Mouse (Mus musculus) heart, postnatal 0 days (tissue): Measurements from ENCODE around the gene Ube2t. TPM values are rescaled to one million over a fixed set of nuclear protein-coding genes. Genes with fewer than 3 reads are reported as not detected.

ENCODE experiments used
- ATAC-seq: fragments of 200-750 bp; cut with Nextera tagmentation; 2 replicates; pipeline ENCODE4 v1.8.0; 2017; ENCODE audit warnings: low read depth, moderate number of reproducible peaks, moderate library complexity; ENCODE audit not compliant: insufficient read depth
- DNase-seq: peaks from one replicate; pipeline ENCODE4 v3.0.0-alpha.2; 2016; ENCODE audit warnings: low spot score
- H3K27ac ChIP-seq: fragments of 300-500 bp; sonication (generic); 2 replicates; pipeline ENCODE4 v1.5.1; 2014; ENCODE audit warnings: low read depth, mild to moderate bottlenecking
- H3K27me3 ChIP-seq: fragments of 300-500 bp; sonication (generic); 2 replicates; pipeline ENCODE4 v1.6.1; 2014; ENCODE audit warnings: low read length, mixed read lengths; ENCODE audit not compliant: control insufficient read depth, insufficient read depth
- H3K36me3 ChIP-seq: fragments of 300-500 bp; sonication (generic); replicated peaks from 2 replicates; pipeline ENCODE4 v1.6.1; 2014; ENCODE audit warnings: low read length, mixed read lengths; ENCODE audit not compliant: control insufficient read depth, insufficient read depth
- H3K4me1 ChIP-seq: fragments of 300-500 bp; sonication (generic); 2 replicates; pipeline ENCODE4 v1.6.1; 2014; ENCODE audit warnings: antibody characterized with exemption; ENCODE audit not compliant: control insufficient read depth, insufficient read depth
- H3K4me2 ChIP-seq: fragments of 300-500 bp; sonication (generic); 2 replicates; pipeline ENCODE4 v1.6.1; 2014; ENCODE audit warnings: low read depth, mild to moderate bottlenecking, low read length, moderate library complexity
- H3K4me3 ChIP-seq: fragments of 300-500 bp; sonication (generic); 2 replicates; pipeline ENCODE4 v1.5.1; 2014; ENCODE audit warnings: low read depth, low read length
- H3K9ac ChIP-seq: fragments of 300-500 bp; sonication (generic); replicated peaks from 2 replicates; pipeline ENCODE4 v1.6.1; 2014; ENCODE audit warnings: low read depth, low read length, mixed read lengths
- H3K9me3 ChIP-seq: fragments of 300-500 bp; sonication (generic); replicated peaks from 2 replicates; pipeline ENCODE4 v1.6.1; 2016; ENCODE audit warnings: low read length; ENCODE audit not compliant: control insufficient read depth
- CTCF ChIP-seq: IDR thresholded peaks from 2 replicates; pipeline ENCODE4 v1.5.1; 2016; ENCODE audit warnings: antibody characterized with exemption, control low read depth, low read depth
- EP300 ChIP-seq: IDR thresholded peaks from 2 replicates; pipeline ENCODE4 v1.6.1; 2016; ENCODE audit warnings: antibody characterized with exemption, low read depth
- WGBS: fragments of 180-500 bp; shearing (Covaris S2); extraction: QIAGEN DNeasy Blood & Tissue Kit; methylation state at CpG from one replicate; pipeline ENCODE4 v1.1.7; 2014; 5-methylcytosine and 5-hydroxymethylcytosine counted together
- polyA plus RNA-seq: library from polyadenylated mRNA; unstranded; fragments of >200 nt; fragmentation: Nextera tagmentation; extraction: Ambion mirVana; gene quantifications from 2 replicates; pipeline ENCODE4 v1.2.1, GENCODE M21; 2015
- total RNA-seq: library from RNA; depleted of rRNA; stranded (reverse); fragments of >200 nt; gene quantifications from 2 replicates; pipeline ENCODE4 v1.2.3, GENCODE M21; 2014; ENCODE audit warnings: low replicate concordance

The Ube2t gene
- total and polyA plus RNA-seq, 2 experiments from 2014 or later = 22.5 to 30.2 TPM

- WGBS = 71% methylated on average over 4 of the region's 4 CpGs
- Histone ChIP-seq H3K36me3 (no peaks in the 10 kb centered on the region), H3K9ac (no peak overlapping the region), H3K4me1 (no peaks in the 10 kb centered on the region), H3K27ac (no peak overlapping the region), H3K4me2 (no peak overlapping the region), H3K9me3 (no peaks in the 10 kb centered on the region), H3K27me3 (no peaks in the 10 kb centered on the region), H3K4me3 (no peak overlapping the region)
- TF ChIP-seq EP300 (no peak), CTCF (no peak)
- DNase-seq (no peak), ATAC-seq (no peak)
Observed at GRCm38 (mm10) chr1:134995437-134995836, 33.1 kb downstream of the Ube2t start.

GRCm38 (mm10) chr1:134995954-134996353 is 33.6 kb downstream of the Ube2t start:
- Histone ChIP-seq H3K4me2 (no peak overlapping the region), H3K36me3 (no peaks in the 10 kb centered on the region), H3K4me1 (no peaks in the 10 kb centered on the region), H3K9me3 (no peaks in the 10 kb centered on the region), H3K27me3 (no peaks in the 10 kb centered on the region), H3K27ac (no peak overlapping the region), H3K4me3 (no peak overlapping the region), H3K9ac (no peak overlapping the region)
- DNase-seq (no peak), ATAC-seq (no peak)
- WGBS = 17% methylated on average over 1 of the region's 1 CpGs
- no peak for TF ChIP-seq EP300
- no peak for TF ChIP-seq CTCF

GRCm38 (mm10) chr1:134996471-134996870 is 34.1 kb downstream of the Ube2t start:
- H3K4me2 ChIP-seq = no peak overlapping the region
- H3K4me3 ChIP-seq = no peak overlapping the region
- no peaks in the 10 kb centered on the region for H3K9me3 ChIP-seq
- H3K9ac ChIP-seq = no peak overlapping the region
- ATAC-seq = no peak
- H3K36me3 ChIP-seq = no peaks in the 10 kb centered on the region
- H3K27me3 ChIP-seq = no peaks in the 10 kb centered on the region
- WGBS = 90% methylated on average over 7 of the region's 7 CpGs
- no peaks in the 10 kb centered on the region for H3K4me1 ChIP-seq
- no peak overlapping the region for H3K27ac ChIP-seq
- no peak for TF ChIP-seq EP300
- no peak for TF ChIP-seq CTCF
- DNase-seq = no peak

GRCm38 (mm10) chr1:134997568-134997967 is 35.2 kb downstream of the Ube2t start:
- Histone ChIP-seq H3K27me3 (no peaks in the 10 kb centered on the region), H3K9ac (no peak overlapping the region), H3K4me3 (no peak overlapping the region), H3K36me3 (no peaks in the 10 kb centered on the region), H3K4me2 (no peak overlapping the region), H3K4me1 (no peaks in the 10 kb centered on the region), H3K9me3 (no peaks in the 10 kb centered on the region), H3K27ac (no peak overlapping the region)
- TF ChIP-seq EP300 = no peak
- TF ChIP-seq CTCF = no peak
- DNase-seq = no peak
- 80% methylated on average over 5 of the region's 5 CpGs for WGBS
- ATAC-seq = no peak

- no peaks in the 10 kb centered on the region for H3K36me3 ChIP-seq
- WGBS = 74% methylated on average over 8 of the region's 8 CpGs
- no peaks in the 10 kb centered on the region for H3K27me3 ChIP-seq
- H3K27ac ChIP-seq = no peak overlapping the region
- no peak overlapping the region for H3K9ac ChIP-seq
- ATAC-seq = no peak
- H3K9me3 ChIP-seq = no peaks in the 10 kb centered on the region
- no peaks in the 10 kb centered on the region for H3K4me1 ChIP-seq
- TF ChIP-seq CTCF (no peak), EP300 (no peak)
- DNase-seq = no peak
- no peak overlapping the region for H3K4me3 ChIP-seq
- no peak overlapping the region for H3K4me2 ChIP-seq
Observed at GRCm38 (mm10) chr1:134998231-134998630, 35.9 kb downstream of the Ube2t start.

- H3K9me3 ChIP-seq = no peaks in the 10 kb centered on the region
- DNase-seq (no peak), ATAC-seq (no peak)
- H3K36me3 ChIP-seq = no peaks in the 10 kb centered on the region
- no peak overlapping the region for H3K9ac ChIP-seq
- no peak overlapping the region for H3K27ac ChIP-seq
- no peak overlapping the region for H3K4me3 ChIP-seq
- no peak for TF ChIP-seq EP300
- TF ChIP-seq CTCF = no peak
- no peaks in the 10 kb centered on the region for H3K27me3 ChIP-seq
- no peak overlapping the region for H3K4me2 ChIP-seq
- peaks cover 4% of the 10 kb centered on the region; the same call in 1 of the 2 replicates for H3K4me1 ChIP-seq
- 76% methylated on average over 9 of the region's 9 CpGs for WGBS
Observed at GRCm38 (mm10) chr1:135000527-135000926, 38.2 kb downstream of the Ube2t start.
